In genomic region chr4:59187289-59187688, GRCm38 (mm10) we compare ENCODE assay signal across 9 mouse cellular contexts. TPM values are rescaled to one million over a fixed set of nuclear protein-coding genes. Genes with fewer than 3 reads are reported as not detected.
DNase-seq lines count a peak whose midpoint lies in the region; ATAC-seq and TF ChIP-seq lines count a peak whose summit lies in the region.
"Had no signal": no experiment of that assay in that cellular context is flagged by ENCODE, and none has a peak within 500 bp of the region (broad histone marks: within the 10 kb centered on the region; RNA-seq: fewer than 3 reads in every experiment).

No protein-coding gene starts in this region.

- H3K4me3 ChIP-seq in gastrocnemius, adult 2 months = no peak overlapping the region
- no peak overlapping the region for H3K4me3 ChIP-seq in embryonic facial prominence, embryonic 11.5 days (ENCODE audit: low read depth, low read length)

- H3K27me3 ChIP-seq in embryonic facial prominence, embryonic 11.5 days (ENCODE audit: control insufficient read depth, insufficient read depth, low read length) = no peaks in the 10 kb centered on the region

- no peak overlapping the region for H3K4me2 ChIP-seq in embryonic facial prominence, embryonic 11.5 days (ENCODE audit: low read depth, low read length)

- no peaks in the 10 kb centered on the region for H3K4me1 ChIP-seq in embryonic facial prominence, embryonic 11.5 days (ENCODE audit: control insufficient read depth, insufficient read depth, low read length)

- no peaks in the 10 kb centered on the region for H3K36me3 ChIP-seq in embryonic facial prominence, embryonic 11.5 days (replicated peaks; ENCODE audit: control insufficient read depth, insufficient read depth, low read depth, low read length)

- no peaks in the 10 kb centered on the region for H3K9me3 ChIP-seq in embryonic facial prominence, embryonic 11.5 days (replicated peaks; ENCODE audit: control insufficient read depth, low read length)

- 23% methylated on average over 3 of the region's 3 CpGs for WGBS in embryonic facial prominence, embryonic 11.5 days

- ATAC-seq in embryonic facial prominence, embryonic 11.5 days (replicated peaks; ENCODE audit: insufficient number of reproducible peaks, low FRiP score, low TSS enrichment, low read depth) = no peak

- no peak overlapping the region for H3K27ac ChIP-seq in gastrocnemius, adult 2 months
- no peak overlapping the region for H3K27ac ChIP-seq in embryonic facial prominence, embryonic 11.5 days (replicated peaks; ENCODE audit: low read depth, low read length)

- no peak overlapping the region for H3K9ac ChIP-seq in embryonic facial prominence, embryonic 11.5 days (replicated peaks; ENCODE audit: low read length)

- intact Hi-C loops in gastrocnemius, adult 2 months (cut with DNase I) = loop anchor here (1.0 to 10.0 kb wide), 3 partner anchors 62 to 155 kb away; no protein-coding TSS in a partner anchor
- intact Hi-C loops in gastrocnemius, postnatal 14 days (cut with DNase I; ENCODE audit: low total_unique reads) = loop anchor here (5.0 kb wide), 1 partner anchor 90 kb away; no protein-coding TSS in a partner anchor
- intact Hi-C loops in left cerebral cortex, postnatal 14 days (cut with DNase I) = loop anchor here (5.0 to 10.0 kb wide), 2 partner anchors 200 to 358 kb away; partner anchors contain the start of genes Ptbp3 and Ptgr1

- TF ChIP-seq CTCF in gastrocnemius, adult 2 months (IDR thresholded peaks at IDR 0.05) = peak; percentile 75

- DNase-seq in gastrocnemius, adult 2 months = peak; percentile 29
- no peak for DNase-seq in gastrocnemius, postnatal 14 days
- peak; percentile 27 for DNase-seq in urinary bladder, postnatal 14 days (ENCODE audit: low spot score)
- no peak for DNase-seq in urinary bladder, postnatal 4 days (ENCODE audit: low spot score in 2 of 2)
- peak; percentile 74 for DNase-seq in embryonic facial prominence, embryonic 11.5 days (ENCODE audit: low spot score)
- DNase-seq in left cerebral cortex, postnatal 14 days (ENCODE audit: low spot score in 2 of 2) = peak; percentile 35 to 44
- peak; percentile 32 for DNase-seq in spleen, adult 12 weeks (ENCODE audit: low spot score)
- no peak for DNase-seq in gastrocnemius, postnatal 4 days (ENCODE audit: low spot score in 2 of 2)

RNA-seq across cellular contexts. Expression of gene Ugcg, which starts 1.8 kb away (rescaled TPM):
- total RNA-seq in gastrocnemius, adult 2 months (2021) = 1 to 10 TPM; 7.6 to 9.1 TPM
- 10 to 100 TPM; 10.2 to 10.4 TPM for total RNA-seq in gastrocnemius, postnatal 14 days (2021)
- 11.5 and 11.8 TPM in 2 replicates for polyA plus RNA-seq in embryonic facial prominence, embryonic 11.5 days (2014; fragmentation: Nextera tagmentation; extraction: Ambion mirVana)
- 10 to 100 TPM; 92.8 to 93.8 TPM for total RNA-seq in left cerebral cortex, postnatal 14 days (2021)
- 10 to 100 TPM; 28.0 to 29.0 TPM for total RNA-seq in gastrocnemius, postnatal 4 days (2021)

RNA-seq across cellular contexts. Expression of gene AI481877, which starts 48.5 kb away (rescaled TPM):
- total RNA-seq in gastrocnemius, adult 2 months (2021) = not detected
- total RNA-seq in gastrocnemius, postnatal 14 days (2021) = not detected
- polyA plus RNA-seq in embryonic facial prominence, embryonic 11.5 days (2014; fragmentation: Nextera tagmentation; extraction: Ambion mirVana) = not detected in 2 replicates
- not detected for total RNA-seq in left cerebral cortex, postnatal 14 days (2021)
- not detected for total RNA-seq in gastrocnemius, postnatal 4 days (2021)
- polyA plus RNA-seq: heart, embryonic 14.5 days had no signal

Comparison
In these comparisons a context has a peak if more than half of its experiments do, and no peak if none do; other contexts are left out.
1. DNase-seq: peak in gastrocnemius, adult 2 months (single experiment), urinary bladder, postnatal 14 days (single experiment), embryonic facial prominence, embryonic 11.5 days (single experiment), left cerebral cortex, postnatal 14 days (2 of 2) and spleen, adult 12 weeks (single experiment); none in gastrocnemius, postnatal 14 days (single experiment), urinary bladder, postnatal 4 days (0 of 2) and gastrocnemius, postnatal 4 days (0 of 2).